Mouse (Mus musculus): Measurements from ENCODE around the gene Nes.

Nes gene

DNA sequence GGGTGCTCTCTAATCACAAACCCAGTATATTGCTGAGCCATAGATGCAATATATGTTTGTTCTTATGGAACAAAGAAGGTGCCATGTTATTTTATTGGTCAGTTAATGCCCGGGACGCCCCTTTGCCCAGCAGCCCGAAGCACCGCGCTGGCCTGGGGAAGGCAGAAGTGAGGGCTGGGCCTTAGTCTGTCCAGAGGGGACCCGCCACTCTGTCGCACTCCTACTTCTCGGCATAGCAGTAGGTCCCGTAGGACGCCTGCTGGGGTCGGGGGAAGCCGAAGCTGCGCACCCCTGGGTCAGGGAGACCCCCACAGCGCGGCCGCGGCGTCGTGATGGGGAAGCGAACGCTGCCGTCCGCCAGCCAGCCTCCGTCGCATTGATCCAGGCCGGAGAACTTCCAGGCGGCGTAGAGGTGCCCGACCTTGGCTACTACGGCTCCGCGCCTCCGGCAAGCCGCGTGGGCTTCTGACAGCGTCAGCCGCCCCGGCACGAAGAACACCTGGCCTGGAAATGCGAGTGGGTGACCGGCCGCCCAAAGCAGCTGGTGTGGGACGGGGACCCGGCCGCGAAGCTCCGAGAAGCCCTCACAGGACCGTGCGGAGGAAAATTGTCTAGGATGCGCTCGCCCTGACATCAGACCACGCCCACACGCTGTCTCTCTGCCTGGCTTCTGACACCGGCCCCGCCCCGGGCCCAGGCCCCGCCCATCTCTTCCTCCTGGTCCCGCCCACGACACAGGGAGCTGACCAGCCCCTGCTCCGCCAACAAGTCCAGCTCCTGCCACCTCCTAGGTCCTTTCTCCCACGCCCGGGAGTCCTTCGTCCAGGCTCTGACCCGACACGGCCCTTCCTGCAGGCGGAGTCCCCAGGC, 51.7 kb downstream of the Nes start:
- peak; percentile 90 for DNase-seq (ENCODE audit: low spot score)

DNA sequence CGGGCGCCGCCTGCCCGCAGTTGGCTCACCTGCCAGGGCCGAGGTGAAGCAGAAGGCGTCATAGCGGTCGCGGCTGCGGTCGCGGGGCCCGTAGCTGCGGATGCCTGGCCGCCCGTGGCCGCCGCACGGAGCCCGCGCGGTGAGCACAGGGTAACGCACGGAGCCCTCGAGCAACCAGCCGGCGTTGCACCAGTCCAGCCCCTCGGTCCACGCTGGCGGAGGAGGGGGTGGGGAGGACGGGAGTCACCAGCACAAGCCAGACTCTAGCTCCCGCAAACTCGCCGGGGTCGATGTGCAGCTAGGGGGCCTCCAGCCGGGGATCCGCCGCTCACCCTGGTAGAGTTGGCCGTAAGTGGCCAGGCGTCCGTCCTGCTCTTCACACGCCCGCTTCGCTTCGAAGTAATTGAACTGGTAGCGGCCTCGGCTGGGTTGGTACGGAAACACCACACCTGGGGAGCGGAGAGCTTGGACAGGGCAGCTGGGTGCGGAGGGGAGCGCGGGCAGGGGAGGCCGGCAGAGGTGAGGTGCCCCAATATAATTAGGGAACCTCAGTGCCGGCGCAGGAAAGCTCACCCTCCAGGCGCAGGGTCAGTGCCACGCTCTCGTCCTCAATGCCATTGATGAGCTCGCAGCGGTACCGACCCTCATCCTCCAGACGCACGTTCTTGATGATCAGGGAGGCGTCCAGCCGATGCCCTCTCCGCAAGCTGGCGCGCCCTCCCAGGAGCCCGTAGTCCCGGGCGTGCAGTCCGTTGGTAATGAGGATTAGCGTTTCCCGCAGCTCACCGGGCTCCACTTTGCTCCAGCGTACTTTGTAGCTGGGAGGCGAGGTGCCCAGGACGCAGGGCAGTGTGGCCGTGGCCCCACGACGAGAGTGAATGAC, 52.6 kb downstream of the Nes start:
- DNase-seq (ENCODE audit: low spot score), result no peak

DNA sequence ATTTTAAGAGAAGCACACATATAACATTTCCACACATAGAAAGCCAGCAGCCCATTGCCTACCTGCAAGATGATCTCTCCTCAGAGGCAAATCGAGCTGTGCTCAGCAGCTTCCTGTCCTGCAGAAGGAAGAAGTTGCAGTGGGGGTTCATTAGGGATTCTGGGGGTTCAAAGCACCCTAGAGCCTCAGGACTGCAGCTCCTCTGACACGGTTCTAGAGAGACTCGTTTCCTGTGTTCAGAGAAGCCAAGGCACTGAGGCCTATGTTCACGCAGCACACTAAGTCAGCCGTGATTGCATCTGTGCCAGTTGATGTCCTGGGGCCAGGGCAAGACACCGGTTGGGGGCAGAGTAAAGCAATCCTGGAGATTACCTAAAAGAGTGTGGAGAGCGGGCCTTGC, 55.9 kb downstream of the Nes start:
- no peak for DNase-seq (ENCODE audit: low spot score)

DNA sequence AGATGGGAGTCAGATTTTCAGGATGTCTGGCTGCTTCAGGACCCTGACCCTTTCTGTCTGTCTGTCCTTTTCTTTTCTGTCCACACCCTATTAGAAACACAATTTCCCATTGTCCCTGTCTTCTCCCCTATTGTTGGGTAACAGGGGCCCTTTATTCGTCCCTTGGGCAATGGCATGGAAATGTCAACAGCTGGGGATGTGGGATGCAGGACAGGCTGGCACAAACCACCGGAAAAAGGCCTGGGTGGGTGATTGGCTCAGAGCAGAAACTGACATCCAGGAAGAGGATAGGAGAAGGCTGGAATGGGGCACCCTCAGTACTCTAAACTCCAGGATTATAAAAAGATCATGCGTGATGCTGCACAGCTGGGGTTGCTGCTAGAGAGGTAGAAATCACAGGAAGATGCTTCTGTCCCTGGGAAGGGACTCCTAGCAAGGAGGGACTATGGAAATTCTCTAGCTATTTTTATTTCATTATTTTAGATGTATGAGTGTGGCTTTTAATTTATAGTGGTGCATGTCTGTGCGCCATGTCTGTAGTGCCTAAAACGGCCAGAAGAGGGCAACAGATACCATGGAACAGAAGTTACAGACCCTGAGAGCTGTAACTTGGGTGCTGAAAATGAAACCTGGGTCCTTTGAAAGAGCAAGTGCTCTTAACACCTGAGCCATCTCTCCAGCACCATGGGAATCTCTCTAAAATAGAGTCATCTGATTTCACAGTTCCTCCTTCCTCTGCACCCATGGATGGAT, 56.7 kb downstream of the Nes start, which contains the start of gene Hapln2:
Gene Hapln2, minus strand, starts transcription at position 150 of the 753 bp plus-strand sequence.
- peak; percentile 64 for DNase-seq (ENCODE audit: low spot score)
